Mouse (Mus musculus) layer of hippocampus, adult 9-11 months (tissue): Measurements from ENCODE around the gene Pex12.
A peak's percentile ranks its signal among the peaks of the same experiment; 100 is the strongest.
"Not testable (repeated sequence)": the region's sequence is repeated elsewhere in the genome, so short reads cannot be mapped to it uniquely, and the experiment has no call there.

Source experiments
- DNase-seq: peaks from one replicate; pipeline ENCODE4 v3.0.0; 2022

The Pex12 gene

DNA sequence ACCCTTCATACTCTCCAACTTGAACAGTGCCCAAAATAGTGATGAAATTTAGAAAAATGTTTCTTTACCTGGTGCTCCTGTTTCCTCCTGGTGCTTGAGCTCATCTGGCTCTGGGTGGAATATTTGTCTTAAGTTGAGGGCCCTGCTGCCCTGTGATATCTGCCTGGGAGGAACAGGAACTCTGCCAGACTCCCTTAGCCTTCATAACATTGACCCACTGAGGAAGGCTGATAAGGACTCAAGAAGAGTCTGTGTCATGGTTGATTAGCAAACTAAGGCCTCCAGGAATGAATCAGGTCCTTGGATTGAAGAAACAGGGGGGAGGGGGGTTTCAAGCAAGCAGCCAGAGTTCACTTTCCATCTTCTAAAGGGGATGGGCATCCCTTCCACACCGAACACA lies 15.8 kb downstream of the Pex12 start, which contains the start of gene Slfn14:
TSS of gene Slfn14 (minus strand) at position 161 of the 400 bp plus-strand sequence.
- DNase-seq: no peak

DNA sequence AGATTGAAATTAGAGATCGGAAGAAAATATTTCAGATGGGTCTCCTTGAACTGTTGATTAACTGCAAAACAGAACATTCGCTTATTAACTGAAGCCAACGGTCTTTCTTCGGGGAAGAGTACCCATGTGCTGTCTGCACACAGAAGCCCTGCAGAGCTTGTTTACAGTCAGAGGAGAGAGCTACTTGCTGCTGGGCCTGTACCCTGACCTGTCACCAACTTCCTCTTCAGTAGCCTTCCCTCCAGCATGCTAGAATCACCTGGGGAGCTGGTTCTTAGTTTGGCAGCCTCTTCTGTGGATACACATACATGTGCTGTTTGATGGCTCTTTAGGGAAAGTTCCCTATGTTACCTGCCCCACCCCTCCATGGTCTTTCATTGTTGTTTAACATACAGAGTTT lies 16.8 kb downstream of the Pex12 start:
- DNase-seq: no peak

DNA sequence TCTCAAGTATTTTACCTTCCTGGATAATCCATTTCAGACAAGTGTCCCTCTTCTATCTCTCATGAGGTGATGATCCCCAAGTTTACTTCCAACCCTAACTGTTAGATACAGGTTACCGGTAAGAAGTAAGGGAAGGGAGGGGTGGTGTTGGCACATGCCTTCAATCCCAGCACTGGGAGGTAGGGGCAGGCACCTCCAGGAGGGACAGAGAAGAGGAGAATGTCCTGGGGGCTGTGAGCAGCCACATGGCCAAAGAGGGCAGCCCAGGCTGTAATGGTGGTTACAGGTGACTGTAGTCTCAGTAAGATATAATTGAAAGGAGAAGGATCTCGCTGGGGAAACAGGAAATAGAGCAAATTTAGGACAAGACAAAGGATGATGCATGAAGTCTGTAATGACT lies 20.3 kb downstream of the Pex12 start:
- no peak for DNase-seq

DNA sequence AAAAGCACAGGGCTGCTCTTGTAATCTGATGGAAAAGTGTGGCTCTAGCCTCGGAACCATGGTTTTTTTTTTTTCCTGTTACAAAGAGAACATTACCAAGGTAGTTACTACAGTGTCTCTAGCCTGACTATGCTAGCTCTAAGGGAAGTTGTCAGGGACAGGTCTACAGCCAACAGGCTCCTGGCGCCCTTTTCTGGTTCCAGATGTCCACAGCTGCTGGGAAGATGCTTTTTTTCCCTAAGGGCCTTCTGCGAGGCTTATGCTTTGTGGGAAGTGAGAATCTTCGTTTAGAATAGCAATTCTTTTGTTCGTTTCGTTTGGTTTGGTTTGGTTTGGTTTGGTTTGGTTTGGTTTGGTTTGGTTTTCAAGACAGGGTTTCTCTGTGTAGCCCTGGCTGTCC lies 22.7 kb downstream of the Pex12 start:
- DNase-seq: no peak

DNA sequence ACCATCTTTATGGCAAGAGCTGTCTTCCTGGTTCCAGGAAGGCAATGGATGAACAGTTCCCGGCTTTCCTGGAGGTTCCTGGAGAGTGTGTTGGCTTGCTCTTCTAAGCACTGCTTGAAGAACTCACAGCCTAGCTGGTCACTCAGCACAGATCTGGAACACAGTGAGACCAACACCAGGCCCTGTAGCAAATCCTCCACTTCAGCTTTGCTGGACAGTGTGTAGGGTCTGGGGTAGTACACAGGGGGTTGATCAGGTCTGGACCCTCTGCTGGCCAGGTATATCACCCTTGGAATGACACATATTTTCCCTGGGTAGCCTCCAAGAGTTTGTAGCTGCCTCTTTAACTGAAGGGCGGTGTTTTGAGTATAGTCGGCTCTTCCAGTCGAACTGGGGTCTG lies 23.4 kb downstream of the Pex12 start:
- DNase-seq: no peak

DNA sequence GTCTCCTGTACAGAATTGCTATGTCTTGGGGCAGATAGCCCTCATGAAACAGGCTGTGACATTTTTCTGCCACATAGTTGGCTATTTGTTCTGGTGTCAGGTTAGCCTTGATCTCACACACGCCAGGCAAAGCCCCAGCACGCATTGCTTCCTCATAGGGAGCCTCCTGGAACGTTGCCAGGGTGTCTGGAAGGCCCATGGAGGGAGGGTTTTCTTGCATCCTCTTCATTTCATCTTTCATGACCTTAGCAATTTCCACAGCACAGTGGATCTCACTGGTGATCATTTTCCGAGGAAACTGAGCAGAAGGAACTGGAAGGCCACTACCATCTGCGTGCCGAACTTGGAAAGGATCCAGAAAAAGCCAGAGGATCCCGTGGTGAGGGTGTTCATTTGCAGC lies 26.1 kb downstream of the Pex12 start:
- DNase-seq: no peak

DNA sequence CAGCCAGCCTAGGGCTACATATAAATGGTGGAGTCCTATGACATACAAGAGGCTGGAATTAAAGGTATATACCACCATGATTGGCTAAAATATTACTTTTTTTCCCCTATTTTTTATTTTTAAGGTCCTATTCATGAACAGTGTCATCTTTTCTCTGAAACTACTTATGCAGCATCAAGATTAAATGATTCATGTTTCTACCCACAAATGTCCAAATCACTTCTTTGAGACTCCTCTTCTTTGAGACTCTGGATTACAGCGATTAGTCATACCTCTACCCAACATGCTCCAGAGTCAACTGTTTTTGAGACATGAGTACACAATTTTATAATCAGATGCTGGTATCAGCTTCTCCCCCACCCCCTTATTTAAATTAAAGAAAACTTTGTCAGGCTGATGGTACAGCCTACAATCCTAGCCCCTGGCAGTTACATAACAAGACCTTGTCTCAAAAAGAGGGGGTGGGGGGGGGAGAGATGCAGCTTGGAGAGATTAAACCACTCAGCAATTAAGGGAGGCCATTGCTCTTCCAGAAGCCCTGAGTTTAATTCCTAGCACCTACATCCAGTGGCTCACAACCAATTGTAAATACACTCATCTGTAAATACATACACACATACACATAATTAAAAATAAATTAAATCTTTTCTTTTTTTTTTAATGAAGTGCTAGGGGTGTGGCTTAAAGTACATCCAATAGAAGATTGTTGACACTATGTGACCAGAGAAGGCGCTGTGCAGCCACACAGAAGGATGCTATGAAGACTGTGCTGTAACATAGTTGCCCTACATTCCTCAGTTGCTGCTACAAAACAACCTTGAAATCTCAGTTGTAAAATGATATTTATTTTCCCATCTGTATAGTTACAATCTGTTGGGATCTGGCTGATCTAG lies 30.2 kb downstream of the Pex12 start:
- DNase-seq: peak; percentile 14

DNA sequence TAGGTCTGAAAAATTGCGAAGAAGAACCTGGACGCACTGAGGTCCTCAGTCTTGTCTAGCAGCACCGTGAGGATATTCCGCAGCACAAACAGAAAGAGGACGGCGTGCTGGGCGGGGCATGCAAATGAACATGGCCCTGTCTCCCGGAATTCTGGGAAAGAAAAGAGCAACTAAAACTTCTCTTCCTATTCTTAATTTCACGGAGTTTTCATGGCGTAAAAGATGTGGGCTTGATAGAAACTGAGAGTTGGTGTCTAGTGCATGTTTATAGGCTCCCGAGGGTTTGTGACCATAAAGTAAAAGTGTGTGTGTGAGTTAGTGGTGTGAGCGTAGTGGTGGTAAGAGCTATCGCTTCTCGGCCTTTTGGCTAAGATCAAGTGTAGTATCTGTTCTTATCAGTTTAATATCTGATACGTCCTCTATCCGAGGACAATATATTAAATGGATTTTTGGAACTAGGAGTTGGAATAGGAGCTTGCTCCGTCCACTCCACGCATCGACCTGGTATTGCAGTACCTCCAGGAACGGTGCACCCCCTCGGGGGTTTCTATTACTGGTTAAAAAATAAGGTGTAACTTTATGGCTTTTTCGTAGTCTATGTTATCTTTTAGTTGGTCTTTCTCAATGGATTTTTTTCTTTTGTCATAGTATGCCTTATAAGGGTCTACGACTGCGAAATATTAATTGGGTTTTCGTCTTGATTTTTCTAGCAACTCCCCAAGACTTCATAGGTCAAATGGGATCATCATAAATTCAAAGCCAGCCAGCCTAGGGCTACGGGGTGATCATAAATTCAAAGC lies 31.0 kb downstream of the Pex12 start:
- peak; percentile 90 for DNase-seq

DNA sequence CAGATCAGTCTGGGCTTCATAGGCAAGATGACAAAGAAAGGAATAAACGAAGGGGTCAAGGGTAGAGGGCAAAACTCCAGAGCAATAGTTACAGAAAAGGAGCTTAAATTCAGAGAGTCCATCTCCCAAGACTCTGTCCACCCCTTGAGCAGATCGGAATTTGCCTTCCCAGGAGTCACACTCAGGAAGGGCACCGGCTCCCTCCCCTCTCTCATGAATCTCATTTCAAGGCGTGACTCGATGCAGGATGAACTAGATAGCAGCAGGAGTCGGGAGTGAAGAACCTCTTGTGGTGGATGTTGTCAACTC lies 31.6 kb downstream of the Pex12 start:
- DNase-seq: no peak

DNA sequence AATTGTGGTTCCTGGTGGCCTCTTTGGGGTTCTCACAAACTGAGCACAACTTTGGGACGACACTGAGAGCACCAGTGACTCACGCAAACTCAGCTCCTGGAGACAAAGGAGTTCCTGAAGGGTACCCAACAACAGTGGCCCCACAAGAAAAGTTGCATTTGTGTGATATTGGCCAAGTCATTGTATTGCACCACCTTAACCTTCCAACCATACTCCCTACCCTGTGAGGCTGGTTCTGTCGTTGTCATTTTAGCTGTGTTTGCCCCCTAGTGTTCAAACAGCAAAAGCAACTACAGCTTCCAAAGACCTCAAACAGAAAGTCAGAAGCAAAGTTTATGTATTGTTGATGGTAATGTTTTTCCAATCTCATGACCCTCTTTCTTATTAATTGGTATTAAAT lies 39.2 kb downstream of the Pex12 start:
- no peak for DNase-seq

DNA sequence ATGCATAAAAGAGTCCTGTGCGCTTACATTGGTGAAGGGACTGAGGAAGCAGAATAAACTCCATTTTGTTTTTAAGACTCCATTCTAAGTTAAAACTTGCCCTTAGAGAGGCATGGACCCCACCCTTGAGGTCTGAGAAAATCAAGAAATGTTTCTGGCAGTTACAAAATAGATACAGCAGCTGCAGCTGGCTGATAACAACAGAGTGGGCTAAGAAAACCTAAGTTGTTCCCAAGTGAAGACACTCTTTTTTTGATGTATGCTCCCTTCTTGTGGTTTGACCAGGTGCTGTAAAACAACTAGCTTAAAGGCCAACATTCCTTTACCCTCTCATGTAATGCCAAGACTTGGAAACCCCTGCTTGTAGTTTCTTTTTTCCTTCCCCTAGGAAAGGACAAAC lies 39.7 kb downstream of the Pex12 start:
- DNase-seq: no peak

DNA sequence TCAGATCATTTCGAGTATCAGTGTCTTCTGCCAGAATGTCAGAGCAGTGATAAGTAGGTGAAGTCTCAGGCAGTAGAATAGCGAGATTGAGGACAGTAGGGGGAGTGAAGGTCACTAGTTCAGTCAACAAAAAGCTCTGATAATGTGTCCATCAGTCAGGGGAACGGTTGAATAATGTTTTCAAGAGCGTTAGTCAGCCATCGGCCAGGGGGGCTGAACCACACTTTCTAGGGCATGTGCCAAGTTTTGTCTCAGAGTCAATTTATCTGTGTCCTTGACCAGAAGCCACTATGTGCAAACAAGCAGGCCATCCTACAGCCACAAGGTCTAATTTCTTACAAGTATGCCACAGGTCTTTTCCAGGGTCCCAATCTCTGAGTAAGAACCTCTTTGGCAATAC lies 45.2 kb downstream of the Pex12 start:
- DNase-seq: not testable (repeated sequence)
